Mouse (Mus musculus) kidney, adult 11 months (tissue): ENCODE data around the gene Atp5h.

Experiments
- DNase-seq: peaks from one replicate; pipeline ENCODE4 v3.0.0; 2022

The Atp5h gene

DNA sequence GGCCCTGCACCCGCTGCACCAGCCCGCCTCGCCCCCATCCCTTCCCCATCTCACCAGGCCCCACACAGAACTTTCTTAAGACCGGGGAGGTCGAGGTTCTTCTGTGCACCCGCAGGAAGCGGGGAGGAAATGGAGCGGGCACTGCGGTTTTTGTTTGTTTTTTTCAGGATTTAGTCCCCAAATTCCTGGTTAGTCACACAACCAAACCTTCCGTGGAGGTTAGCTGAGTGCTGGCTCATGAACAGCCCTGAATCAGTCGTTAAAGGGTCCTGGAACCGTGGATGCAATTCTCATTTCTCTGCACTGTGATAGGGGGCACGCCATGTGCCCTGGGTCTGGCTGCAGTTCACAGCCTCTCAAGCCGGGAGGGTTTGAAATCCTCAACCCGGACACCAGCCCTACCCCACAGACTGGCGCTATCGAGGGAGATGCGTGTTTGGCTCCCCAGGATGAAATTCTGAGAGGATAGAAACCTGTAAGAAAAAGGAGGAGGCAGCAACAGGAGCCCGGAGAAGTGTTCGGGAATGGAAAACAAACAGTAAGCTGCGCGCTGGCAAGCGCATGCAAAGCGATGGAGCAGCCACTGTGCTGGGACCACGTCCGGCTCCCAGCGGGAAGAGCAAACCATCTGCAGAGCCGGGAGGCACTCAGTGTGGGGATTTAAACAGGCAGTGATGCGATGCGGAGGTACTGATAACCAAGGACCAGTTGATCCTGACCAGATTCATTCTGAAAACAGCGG is 16.0 kb upstream of the Atp5h start:
- DNase-seq = no peak

GRCm38 (mm10) chr11:115433342-115433741 is 13.6 kb upstream of the Atp5h start:
- DNase-seq = no peak

- DNase-seq = no peak
Measured at GRCm38 (mm10) chr11:115432814-115433213, 13.1 kb upstream of the Atp5h start.

- no peak for DNase-seq
Measured at GRCm38 (mm10) chr11:115430561-115430960, 10.8 kb upstream of the Atp5h start.

DNA sequence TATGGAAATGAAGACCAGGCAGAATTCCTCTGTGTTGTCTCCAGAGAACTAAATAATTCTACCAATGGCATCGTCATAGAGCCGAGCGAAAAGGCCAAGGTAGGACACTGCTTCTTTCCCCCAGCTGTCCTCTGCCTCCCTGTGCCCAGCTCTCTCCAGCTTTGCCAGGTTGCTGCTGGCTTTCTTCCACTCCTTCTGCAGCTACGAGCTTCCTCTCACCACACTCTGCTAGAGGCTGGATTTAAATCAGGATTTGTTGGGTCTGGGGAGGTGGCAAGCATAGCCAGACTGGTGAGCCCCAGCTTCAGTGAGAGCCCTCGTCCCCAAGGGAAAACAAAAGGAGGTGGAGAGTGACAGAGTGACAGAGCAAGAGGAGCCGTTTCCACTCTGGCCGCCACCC is 9.5 kb upstream of the Atp5h start:
- no peak for DNase-seq

- DNase-seq = peak; percentile 66
Measured at GRCm38 (mm10) chr11:115427482-115428331, 7.9 kb upstream of the Atp5h start.

- DNase-seq = no peak
Measured at GRCm38 (mm10) chr11:115425671-115426070, 5.9 kb upstream of the Atp5h start.

- DNase-seq = no peak
Measured at GRCm38 (mm10) chr11:115424666-115425065, 4.9 kb upstream of the Atp5h start.

- no peak for DNase-seq
Measured at GRCm38 (mm10) chr11:115423091-115423490, 3.3 kb upstream of the Atp5h start.

GRCm38 (mm10) chr11:115421972-115422371 is 2.2 kb upstream of the Atp5h start:
- no peak for DNase-seq

- DNase-seq = no peak
Measured at GRCm38 (mm10) chr11:115421328-115421727, 1.6 kb upstream of the Atp5h start.

GRCm38 (mm10) chr11:115420336-115421190 is 801 bp upstream of the Atp5h start:
- DNase-seq = peak; percentile 65

- no peak for DNase-seq
Measured at GRCm38 (mm10) chr11:115409556-115409955, 10.2 kb downstream of the Atp5h start.

DNA sequence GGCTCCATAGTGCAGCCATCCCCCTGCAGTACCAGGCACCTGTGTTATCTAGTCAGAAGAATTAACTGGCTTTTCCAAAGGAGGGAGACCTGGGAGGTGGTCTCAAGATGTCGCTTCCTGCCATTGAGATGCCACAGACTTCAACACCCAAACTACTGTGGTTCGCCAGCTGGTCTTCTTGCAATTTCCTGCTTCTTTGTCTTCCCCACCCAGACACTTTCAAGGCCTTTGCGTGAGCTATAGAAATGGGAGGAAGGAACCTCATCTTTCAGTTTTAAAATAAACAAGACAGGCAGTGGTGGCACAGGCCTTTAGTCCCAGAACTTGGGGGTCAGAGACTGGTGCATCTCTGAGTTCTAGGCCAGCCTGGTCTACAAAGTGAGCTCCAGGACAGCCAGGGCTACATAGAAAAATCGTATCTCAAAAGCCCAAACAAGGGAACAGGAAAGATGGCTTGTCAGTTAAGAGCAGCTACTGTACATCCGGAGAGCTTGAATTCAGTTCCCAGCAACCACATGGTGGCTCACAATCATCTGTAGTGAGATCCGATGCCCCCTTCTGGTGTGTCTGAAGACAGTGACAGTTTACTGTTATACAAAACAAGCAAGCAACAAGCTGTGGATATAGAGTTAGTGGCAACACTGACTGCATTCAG is 11.4 kb downstream of the Atp5h start:
- DNase-seq = no peak

GRCm38 (mm10) chr11:115406858-115407401 is 12.8 kb downstream of the Atp5h start:
- DNase-seq = no peak

GRCm38 (mm10) chr11:115405723-115406122 is 14.0 kb downstream of the Atp5h start:
- DNase-seq = no peak

GRCm38 (mm10) chr11:115403338-115404124 is 16.2 kb downstream of the Atp5h start, which contains the start of gene Mrpl58:
Gene Mrpl58 (plus strand): TSS chr11:115403752.
- DNase-seq = peak; percentile 83

- no peak for DNase-seq
Measured at GRCm38 (mm10) chr11:115400630-115401391, 19.0 kb downstream of the Atp5h start.

- no peak for DNase-seq
Measured at GRCm38 (mm10) chr11:115400126-115400525, 19.6 kb downstream of the Atp5h start.

DNA sequence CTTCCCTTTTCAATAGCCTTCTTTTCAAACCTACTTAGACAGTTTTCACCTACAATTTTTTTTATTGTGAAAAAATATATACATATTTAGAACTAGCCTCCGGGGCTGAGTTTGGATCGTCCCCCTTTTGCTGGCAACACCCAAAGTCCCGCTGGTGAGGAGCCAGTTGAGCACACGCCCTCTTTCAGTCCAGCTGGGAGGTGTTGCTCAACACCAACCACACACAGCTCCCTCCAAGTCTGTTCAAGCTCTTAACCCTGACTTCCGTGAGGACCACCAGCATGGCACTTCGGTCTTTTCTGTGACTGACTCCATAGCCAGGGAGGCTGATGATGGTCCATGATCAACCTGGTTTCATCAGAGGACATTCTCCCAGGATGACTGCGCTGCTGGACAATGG is 21.7 kb downstream of the Atp5h start:
- no peak for DNase-seq
